Mouse (Mus musculus) limb, embryonic 11.5 days (tissue): ENCODE results near the gene Rpusd4. TPM values are rescaled to one million over a fixed set of nuclear protein-coding genes. Genes with fewer than 3 reads are reported as not detected.

Experiments used
- ATAC-seq: fragments of 200-750 bp; cut with Nextera tagmentation; 2 replicates; pipeline ENCODE4 v1.8.0; 2017; ENCODE audit warnings: low read depth; ENCODE audit not compliant: insufficient number of reproducible peaks, low FRiP score, low TSS enrichment
- DNase-seq: peaks from one replicate; pipeline ENCODE4 v3.0.0-alpha.2; 2015; ENCODE audit warnings: low spot score
- H3K27ac ChIP-seq: fragments of 300-500 bp; sonication (generic); replicated peaks from 2 replicates; pipeline ENCODE4 v1.5.1; 2014; ENCODE audit warnings: low read depth, mild to moderate bottlenecking, low read length
- H3K27me3 ChIP-seq: fragments of 300-500 bp; sonication (generic); 2 replicates; pipeline ENCODE4 v1.6.1; 2014; ENCODE audit warnings: mild to moderate bottlenecking, low read length, mixed read lengths; ENCODE audit not compliant: control insufficient read depth, insufficient read depth
- H3K36me3 ChIP-seq: fragments of 300-500 bp; sonication (generic); 2 replicates; pipeline ENCODE4 v1.6.1; 2014; ENCODE audit warnings: mild to moderate bottlenecking, low read length, moderate library complexity, mixed read lengths; ENCODE audit not compliant: control insufficient read depth, insufficient read depth
- H3K4me1 ChIP-seq: fragments of 300-500 bp; sonication (generic); 2 replicates; pipeline ENCODE4 v1.6.1; 2014; ENCODE audit warnings: low read length, mixed read lengths; ENCODE audit not compliant: control insufficient read depth, insufficient read depth
- H3K4me2 ChIP-seq: fragments of 300-500 bp; sonication (generic); 2 replicates; pipeline ENCODE4 v1.6.1; 2014; ENCODE audit warnings: low read depth, mild to moderate bottlenecking, moderate library complexity; ENCODE audit not compliant: severe bottlenecking
- H3K4me3 ChIP-seq: fragments of 300-500 bp; sonication (generic); 2 replicates; pipeline ENCODE4 v1.5.1; 2014; ENCODE audit warnings: low read depth, low read length
- H3K9ac ChIP-seq: fragments of 300-500 bp; sonication (generic); 2 replicates; pipeline ENCODE4 v1.6.1; 2014; ENCODE audit warnings: mild to moderate bottlenecking, low read length
- H3K9me3 ChIP-seq: fragments of 300-500 bp; sonication (generic); 2 replicates; pipeline ENCODE4 v1.6.1; 2016; ENCODE audit warnings: low read length; ENCODE audit not compliant: control insufficient read depth
- WGBS: fragments of 180-500 bp; shearing (Covaris S2); extraction: QIAGEN DNeasy Blood & Tissue Kit; methylation state at CpG from one replicate; pipeline ENCODE4 v1.1.7; 2014; 5-methylcytosine and 5-hydroxymethylcytosine counted together
- polyA plus RNA-seq: library from polyadenylated mRNA; unstranded; fragments of >200 nt; fragmentation: Nextera tagmentation; extraction: Ambion mirVana; gene quantifications from 2 replicates; pipeline ENCODE4 v1.2.1, GENCODE M21; 2014

The Rpusd4 gene
- polyA plus RNA-seq, 1 experiment from 2014 or later: 38.5 TPM

- Histone ChIP-seq H3K27me3 (no peaks in the 10 kb centered on the region), H3K9ac (no peak overlapping the region), H3K4me1 (no peaks in the 10 kb centered on the region), H3K36me3 (no peaks in the 10 kb centered on the region), H3K4me3 (no peak overlapping the region), H3K27ac (no peak overlapping the region; the same call in 1 of the 2 replicates), H3K4me2 (no peak overlapping the region), H3K9me3 (no peaks in the 10 kb centered on the region)
- 87% methylated on average over 2 of the region's 2 CpGs for WGBS
- ATAC-seq (no peak), DNase-seq (no peak)
Observed at GRCm38 (mm10) chr9:35247405-35247804, 20.3 kb upstream of the Rpusd4 start.

- Histone ChIP-seq H3K27me3 (no peaks in the 10 kb centered on the region), H3K4me2 (no peak overlapping the region), H3K9me3 (no peaks in the 10 kb centered on the region), H3K36me3 (no peaks in the 10 kb centered on the region), H3K9ac (no peak overlapping the region), H3K27ac (no peak overlapping the region; the same call in 1 of the 2 replicates), H3K4me1 (no peaks in the 10 kb centered on the region), H3K4me3 (no peak overlapping the region)
- DNase-seq: no peak
- no peak for ATAC-seq
Observed at GRCm38 (mm10) chr9:35249476-35249875, 18.2 kb upstream of the Rpusd4 start.

GRCm38 (mm10) chr9:35257365-35257764, 10.3 kb upstream of the Rpusd4 start:
- no peaks in the 10 kb centered on the region for H3K36me3 ChIP-seq
- no peak overlapping the region for H3K4me2 ChIP-seq
- no peaks in the 10 kb centered on the region for H3K4me1 ChIP-seq
- WGBS: 95% methylated on average over 7 of the region's 7 CpGs
- H3K27ac ChIP-seq: no peak overlapping the region
- no peaks in the 10 kb centered on the region for H3K9me3 ChIP-seq
- no peak overlapping the region for H3K9ac ChIP-seq
- DNase-seq: no peak
- ATAC-seq: no peak
- H3K4me3 ChIP-seq: no peak overlapping the region
- H3K27me3 ChIP-seq: no peaks in the 10 kb centered on the region

GRCm38 (mm10) chr9:35262418-35262817, 5.2 kb upstream of the Rpusd4 start:
- no peak overlapping the region for H3K9ac ChIP-seq
- WGBS: 92% methylated on average over 4 of the region's 4 CpGs
- no peaks in the 10 kb centered on the region for H3K27me3 ChIP-seq

GRCm38 (mm10) chr9:35263431-35263830, 4.2 kb upstream of the Rpusd4 start:
- ATAC-seq (no peak), DNase-seq (no peak)
- Histone ChIP-seq H3K27me3 (no peaks in the 10 kb centered on the region), H3K4me3 (no peak overlapping the region), H3K4me2 (no peak overlapping the region), H3K4me1 (peaks cover 9% of the 10 kb centered on the region; the same call in 1 of the 2 replicates), H3K9ac (no peak overlapping the region), H3K9me3 (no peaks in the 10 kb centered on the region), H3K36me3 (no peaks in the 10 kb centered on the region), H3K27ac (no peak overlapping the region)
- 96% methylated on average over 2 of the region's 2 CpGs for WGBS

More at GRCm38 (mm10) chr9:35262418-35262817, 5.2 kb upstream of the Rpusd4 start:
- no peak overlapping the region for H3K4me2 ChIP-seq
- no peak for DNase-seq
- no peak overlapping the region for H3K4me3 ChIP-seq
- no peak for ATAC-seq
- H3K9me3 ChIP-seq: no peaks in the 10 kb centered on the region
- H3K4me1 ChIP-seq: peaks cover 6% of the 10 kb centered on the region; the same call in 1 of the 2 replicates
- H3K36me3 ChIP-seq: no peaks in the 10 kb centered on the region
- H3K27ac ChIP-seq: no peak overlapping the region

GRCm38 (mm10) chr9:35264509-35264908, 3.2 kb upstream of the Rpusd4 start:
- Histone ChIP-seq H3K27me3 (no peaks in the 10 kb centered on the region), H3K9me3 (no peaks in the 10 kb centered on the region), H3K36me3 (no peaks in the 10 kb centered on the region), H3K27ac (no peak overlapping the region), H3K4me1 (peaks cover 14% of the 10 kb centered on the region; the same call in 1 of the 2 replicates), H3K4me2 (no peak overlapping the region), H3K4me3 (no peak overlapping the region), H3K9ac (no peak overlapping the region)
- ATAC-seq (no peak), DNase-seq (no peak)
- WGBS: 78% methylated on average over 3 of the region's 3 CpGs

GRCm38 (mm10) chr9:35267976-35268715, 481 bp downstream of the Rpusd4 start:
- ATAC-seq: peak; percentile 59
- no peaks in the 10 kb centered on the region for H3K9me3 ChIP-seq
- no peaks in the 10 kb centered on the region for H3K27me3 ChIP-seq
- H3K27ac ChIP-seq: no peak overlapping the region
- peak overlapping the region; percentile 80 for H3K4me2 ChIP-seq
- H3K4me1 ChIP-seq: peaks cover 14% of the 10 kb centered on the region; the same call in 1 of the 2 replicates
- peak overlapping the region; percentile 75 for H3K9ac ChIP-seq
- H3K4me3 ChIP-seq: peak overlapping the region; percentile 71
- DNase-seq: no peak
- no peaks in the 10 kb centered on the region; the same call in 1 of the 2 replicates for H3K36me3 ChIP-seq
- WGBS: 2% methylated on average over 21 of the region's 21 CpGs

- no peak overlapping the region for H3K4me2 ChIP-seq
- peaks cover 4% of the 10 kb centered on the region; the same call in 1 of the 2 replicates for H3K4me1 ChIP-seq
- no peak overlapping the region for H3K9ac ChIP-seq
- no peak overlapping the region for H3K4me3 ChIP-seq
- DNase-seq (no peak), ATAC-seq (no peak)
- peaks cover 7% of the 10 kb centered on the region for H3K36me3 ChIP-seq
- no peak overlapping the region for H3K27ac ChIP-seq
- WGBS: 84% methylated on average over 3 of the region's 3 CpGs
- no peaks in the 10 kb centered on the region for H3K9me3 ChIP-seq
- no peaks in the 10 kb centered on the region for H3K27me3 ChIP-seq
Observed at GRCm38 (mm10) chr9:35277855-35278365, 10.2 kb downstream of the Rpusd4 start.
